Mouse (Mus musculus) activated CD4-positive, CD25-positive, alpha-beta regulatory T cell, adult 4 months (primary cell): ENCODE data around the gene Vmn1r85. TPM values are rescaled to one million over a fixed set of nuclear protein-coding genes. Genes with fewer than 3 reads are reported as not detected.
"Not testable (repeated sequence)": the region's sequence is repeated elsewhere in the genome, so short reads cannot be mapped to it uniquely, and the experiment has no call there.

ENCODE experiments used
- ATAC-seq: one replicate; pipeline ENCODE4 v1.8.0; 2017
- polyA plus RNA-seq, 2 experiments: library from polyadenylated mRNA; unstranded; fragments of 100-300 nt; shearing (Covaris generic); gene quantifications; one replicate each; pipeline ENCODE4 v1.2.1; 2017

The Vmn1r85 gene
- polyA plus RNA-seq: under 1 TPM in 1 of 2 experiments, not detected in 1; 0.08 TPM

DNA sequence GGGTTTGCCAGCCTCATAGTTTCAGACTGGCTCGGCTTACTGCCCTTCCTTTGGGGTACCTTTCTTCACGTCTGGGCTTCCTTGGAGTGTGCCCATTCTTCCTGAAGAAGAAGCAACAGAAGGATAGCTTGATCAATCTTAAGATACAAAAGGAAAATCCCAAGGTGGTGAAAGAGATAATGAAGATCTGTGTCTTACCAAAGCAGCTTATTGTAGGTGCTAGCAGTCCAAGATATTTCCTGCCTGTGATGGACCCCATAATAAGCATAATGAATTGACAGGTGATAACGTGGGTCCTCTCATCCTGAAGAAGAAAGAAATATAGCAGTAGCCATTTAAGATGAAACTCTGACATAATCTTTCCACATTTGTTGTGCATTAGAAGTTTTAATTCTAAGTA, at the start of gene Vmn1r85:
TSS of gene Vmn1r85 (minus strand) at position 101 of the 400 bp plus-strand sequence.
- ATAC-seq: no peak

DNA sequence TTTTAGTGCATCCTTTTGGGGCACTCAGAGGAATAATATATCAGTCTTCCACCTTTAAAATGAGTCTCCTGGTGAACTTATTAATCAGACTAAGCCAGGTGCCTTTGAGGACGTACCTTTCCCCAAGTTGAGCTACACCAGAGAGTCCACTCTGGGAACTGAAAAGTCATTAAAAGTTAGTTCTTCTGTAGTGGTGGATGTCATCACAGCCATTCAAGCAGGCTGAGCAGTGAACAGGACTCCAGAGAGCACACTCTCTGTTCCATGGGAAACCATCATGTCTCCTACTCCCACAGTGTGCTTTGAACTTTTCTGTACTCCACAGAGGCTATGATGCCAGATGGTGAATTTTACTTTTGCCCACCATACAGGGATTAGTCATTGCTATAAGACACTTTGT, 45.1 kb upstream of the Vmn1r85 start, which contains the start of gene Vmn1r87:
TSS of gene Vmn1r87 (minus strand) at position 101 of the 400 bp plus-strand sequence.
- no peak for ATAC-seq

DNA sequence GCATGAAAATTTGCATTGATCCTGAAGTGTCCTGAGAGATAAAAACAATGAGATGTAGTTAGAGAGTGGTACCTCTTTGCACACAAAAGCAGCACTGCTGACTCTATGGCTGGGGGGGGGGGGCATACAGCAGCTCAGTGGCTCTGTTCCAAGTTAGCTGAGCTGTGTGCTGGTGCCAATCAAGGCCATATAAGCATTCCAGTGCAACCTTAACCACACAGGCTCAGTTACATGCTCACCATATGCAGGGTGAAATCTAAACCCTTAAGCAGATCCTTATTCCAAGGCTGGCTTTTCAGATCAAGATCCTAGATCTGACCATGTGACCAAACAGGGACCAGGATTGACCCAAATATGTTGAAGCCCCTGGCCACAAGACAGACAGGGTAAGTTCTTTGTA, 42.4 kb upstream of the Vmn1r85 start:
- no peak for ATAC-seq

DNA sequence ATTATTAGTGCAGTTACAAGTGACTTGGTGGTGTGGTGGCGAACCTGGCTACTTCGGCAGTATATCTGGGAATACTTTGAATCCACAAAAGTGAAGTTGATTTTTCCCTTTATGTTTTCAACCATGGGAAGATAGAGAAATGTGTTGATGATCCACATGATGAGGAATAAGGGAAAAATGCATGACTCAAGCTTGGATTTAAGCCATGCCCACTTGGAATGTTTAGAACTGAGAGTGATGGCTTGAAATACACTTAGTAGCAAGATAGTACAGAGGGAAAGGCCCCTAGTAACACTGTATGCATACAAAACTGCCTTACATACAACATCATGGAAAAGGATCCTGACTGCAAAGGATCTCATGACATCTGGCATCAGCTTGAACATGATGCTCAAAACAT, 36.9 kb upstream of the Vmn1r85 start:
- ATAC-seq: no peak

DNA sequence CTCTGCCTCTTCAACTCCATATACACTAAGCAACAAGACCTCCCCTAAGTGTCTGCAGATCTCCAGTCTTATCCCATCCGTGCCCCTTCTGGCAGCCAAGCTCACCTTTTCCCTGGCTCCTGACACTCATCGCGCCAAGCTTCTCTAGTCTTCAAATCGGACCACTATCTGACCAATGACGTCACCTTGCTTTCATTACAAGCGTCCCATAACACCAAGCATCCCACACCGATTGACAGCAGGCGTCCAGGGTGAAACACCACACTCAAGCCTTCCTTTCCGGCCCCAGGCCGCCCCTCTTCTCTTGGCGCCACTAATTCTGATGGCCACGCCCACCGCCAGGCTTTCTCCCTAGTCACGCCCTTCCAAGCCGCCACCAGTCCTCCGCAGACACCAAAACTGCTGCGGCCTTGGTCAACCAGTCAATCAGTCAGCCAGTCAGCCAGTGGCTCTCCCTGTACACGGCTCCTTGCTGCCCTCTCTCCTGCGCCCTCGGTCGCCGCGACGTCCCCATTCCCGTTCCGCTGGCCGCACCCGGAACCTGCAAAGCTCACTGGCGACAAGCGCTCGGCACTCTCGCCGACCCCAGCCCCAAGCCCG, 28.7 kb upstream of the Vmn1r85 start:
- ATAC-seq: peak; percentile 49

DNA sequence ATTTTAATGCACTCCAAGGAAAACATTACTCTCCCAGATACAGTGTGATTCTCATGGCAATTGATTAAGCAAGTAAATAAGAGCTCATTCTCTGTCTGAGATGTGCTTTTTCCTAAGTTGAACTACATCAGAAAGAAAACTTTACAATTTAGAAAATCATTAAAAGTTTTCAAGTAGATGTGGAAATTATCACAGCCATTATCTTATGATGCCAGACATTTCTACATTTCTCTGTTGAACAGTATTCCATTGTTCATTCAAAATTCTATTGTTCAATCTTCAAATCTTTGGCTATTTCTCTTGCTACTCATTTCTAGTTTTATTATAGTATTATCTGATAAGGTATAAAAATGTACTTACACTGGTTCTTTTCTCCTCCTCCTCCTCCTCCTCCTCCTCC, 24.8 kb upstream of the Vmn1r85 start, which contains the start of gene Vmn1r86:
TSS of gene Vmn1r86 (minus strand) at position 101 of the 400 bp plus-strand sequence.
- no peak for ATAC-seq

DNA sequence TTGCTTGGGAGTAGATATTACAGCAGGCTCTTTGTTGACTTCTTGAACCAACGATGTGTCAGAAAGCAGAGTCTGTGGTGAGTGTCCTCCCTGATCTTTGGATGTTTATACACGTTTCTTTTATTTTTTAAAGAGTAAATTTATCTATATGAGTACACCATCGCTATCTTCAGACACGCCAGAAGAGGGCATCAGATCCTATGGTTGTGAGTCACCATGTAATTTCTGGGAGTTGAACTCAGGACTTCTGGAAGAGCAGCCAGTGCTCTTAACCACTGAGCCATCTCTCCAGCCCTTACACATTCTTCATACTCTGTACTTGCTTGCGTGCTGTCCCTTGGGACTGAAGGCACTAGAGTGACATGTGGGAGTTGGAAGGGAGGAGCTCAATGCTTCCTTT, 22.7 kb downstream of the Vmn1r85 start:
- ATAC-seq: no peak

DNA sequence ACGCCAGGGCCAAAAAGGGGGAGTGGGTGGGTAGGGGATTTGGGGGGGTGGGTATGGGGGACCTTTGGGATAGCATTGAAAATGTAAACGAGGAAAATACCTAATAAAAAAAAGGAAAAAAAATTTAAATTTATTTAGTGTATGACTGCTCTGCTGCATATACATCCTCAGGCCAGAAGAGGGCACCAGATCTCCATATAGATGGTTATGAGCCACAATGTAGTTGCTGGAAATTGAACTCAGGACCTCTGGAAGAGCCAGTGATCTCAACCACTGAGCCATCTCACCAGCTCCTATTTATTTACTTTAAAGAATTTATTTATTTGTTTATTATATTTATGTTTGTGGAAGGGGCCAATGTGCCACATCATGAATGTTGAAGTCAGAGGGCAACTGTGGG, 31.6 kb downstream of the Vmn1r85 start:
- ATAC-seq: not testable (repeated sequence)

DNA sequence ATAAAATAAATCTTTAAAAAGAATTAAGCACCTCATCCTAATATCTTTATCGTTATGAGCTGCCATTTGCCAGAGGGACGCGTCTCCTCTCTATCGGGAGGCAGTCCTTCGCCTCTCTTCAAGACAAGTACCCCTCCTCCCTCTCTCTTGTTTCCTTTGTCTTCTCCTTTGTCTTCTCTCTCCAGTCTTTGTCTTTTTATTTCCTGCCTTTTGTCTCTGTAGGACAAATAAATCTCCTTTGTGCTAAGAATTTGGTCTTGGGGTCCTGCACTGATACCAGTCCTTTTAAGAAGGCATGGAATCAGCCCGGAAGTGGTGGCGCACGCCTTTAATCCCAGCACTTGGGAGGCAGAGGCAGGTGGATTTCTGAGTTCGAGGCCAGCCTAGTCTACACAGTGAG, 35.4 kb downstream of the Vmn1r85 start:
- ATAC-seq: no peak

DNA sequence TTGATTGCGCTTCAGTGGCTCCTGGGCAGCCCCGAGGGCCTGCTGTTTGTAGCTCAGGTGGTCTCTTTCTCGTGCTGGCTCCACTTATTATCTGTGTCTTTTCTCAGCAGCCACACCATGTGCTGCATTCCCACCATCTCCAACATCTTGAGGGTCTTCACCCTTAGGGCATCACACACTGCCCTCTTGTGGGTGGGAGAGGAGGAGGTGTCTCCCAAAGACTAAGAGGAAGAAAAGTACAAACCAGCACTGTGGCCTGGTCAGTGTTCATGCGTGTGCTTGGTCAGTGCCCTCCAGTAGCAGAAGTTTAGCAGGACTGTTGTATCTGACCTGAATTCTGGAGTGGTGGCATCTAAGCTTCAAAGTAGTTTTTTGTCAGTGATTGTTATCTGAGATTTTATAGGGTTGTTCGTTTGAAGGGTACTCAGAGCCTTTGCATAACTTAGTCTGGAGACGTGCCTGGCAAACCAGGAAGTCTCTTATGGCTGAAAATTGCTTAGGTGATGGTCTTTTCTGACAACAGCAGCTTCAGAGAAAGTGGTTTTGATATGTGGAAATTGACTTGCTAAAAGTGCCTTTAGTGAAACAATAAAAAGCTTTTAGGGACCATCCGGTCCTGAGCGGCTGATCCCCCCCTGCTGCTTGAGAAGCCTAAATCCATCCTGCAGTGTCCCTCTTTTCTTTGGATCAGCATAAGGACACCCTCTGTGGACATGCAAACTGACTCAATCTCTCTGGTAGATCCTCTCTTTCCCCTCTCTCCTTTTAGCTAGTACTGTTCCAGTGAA, 37.9 kb downstream of the Vmn1r85 start:
- ATAC-seq: no peak

DNA sequence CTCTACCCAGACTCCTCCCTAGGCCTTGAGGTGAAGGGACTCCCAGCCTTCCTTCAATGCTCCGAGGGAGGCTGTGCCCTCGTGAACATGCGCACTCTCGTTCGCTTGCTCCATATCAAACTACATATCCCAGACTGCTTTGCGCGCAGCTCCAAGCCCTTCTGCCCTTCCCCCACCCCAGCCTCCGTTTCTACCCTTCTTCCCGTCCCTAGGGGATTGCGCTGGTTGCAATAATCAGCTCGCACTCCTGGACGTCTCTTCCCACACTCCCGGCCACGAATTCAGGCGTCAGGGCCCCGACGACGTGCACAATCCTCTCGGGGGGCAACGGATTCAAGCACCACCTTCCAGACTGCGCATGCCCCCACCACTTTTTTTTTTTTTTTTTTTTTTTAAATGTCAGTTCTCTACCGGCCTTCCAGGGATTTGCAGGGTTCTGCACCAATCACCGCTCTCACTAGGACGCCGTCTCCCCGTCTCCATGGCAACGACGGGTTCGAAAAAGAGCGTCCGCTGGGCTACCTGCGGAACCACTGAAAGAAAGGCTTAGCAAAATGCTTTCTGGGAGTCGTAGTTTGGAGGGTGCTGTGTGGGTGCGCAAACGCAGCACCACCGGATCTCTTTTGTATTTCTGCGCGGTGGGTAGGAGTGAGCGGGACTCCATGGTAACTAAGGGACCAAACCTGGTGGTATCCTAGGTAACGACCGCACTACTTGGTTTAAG, 40.5 kb downstream of the Vmn1r85 start, which contains the start of gene Mzf1:
TSS of gene Mzf1 (minus strand) at position 478 of the 724 bp plus-strand sequence.
- ATAC-seq: peak; percentile 95

DNA sequence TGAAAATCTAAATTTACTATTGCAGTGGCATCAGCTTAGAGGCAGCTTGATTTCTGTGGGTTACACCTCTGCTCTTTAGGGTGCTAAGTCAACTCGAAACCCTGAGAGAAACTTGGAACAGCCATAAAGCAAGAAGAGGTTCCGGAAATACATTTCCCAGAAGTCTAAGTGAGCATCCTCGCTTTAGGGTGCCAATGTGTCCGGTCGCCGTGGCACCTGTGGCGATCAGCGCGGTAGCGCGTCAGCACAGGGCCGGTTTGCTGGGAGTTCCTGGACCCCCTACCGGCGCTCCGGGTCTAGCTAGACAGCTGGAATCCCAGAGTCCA, 41.0 kb downstream of the Vmn1r85 start:
- ATAC-seq: peak; percentile 33

DNA sequence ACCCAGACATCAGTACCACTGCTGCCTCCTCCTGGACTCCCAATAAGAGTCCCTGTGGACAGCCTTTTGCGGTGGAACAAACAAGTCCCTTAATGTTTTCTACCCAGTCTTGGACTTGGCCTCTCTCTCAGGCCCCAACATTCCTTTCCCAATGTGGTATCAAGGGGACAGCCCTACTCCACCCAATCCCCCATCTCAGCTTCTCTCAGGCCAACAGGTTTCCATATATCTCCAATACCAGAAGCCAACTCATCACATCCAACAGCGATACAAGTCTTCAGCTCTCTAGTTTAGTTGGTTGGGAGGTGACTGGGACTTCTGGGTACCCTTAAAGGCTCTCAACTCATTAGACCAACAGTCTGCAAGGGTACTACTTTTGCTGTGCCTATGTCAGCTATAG, 41.5 kb downstream of the Vmn1r85 start:
- ATAC-seq: no peak

DNA sequence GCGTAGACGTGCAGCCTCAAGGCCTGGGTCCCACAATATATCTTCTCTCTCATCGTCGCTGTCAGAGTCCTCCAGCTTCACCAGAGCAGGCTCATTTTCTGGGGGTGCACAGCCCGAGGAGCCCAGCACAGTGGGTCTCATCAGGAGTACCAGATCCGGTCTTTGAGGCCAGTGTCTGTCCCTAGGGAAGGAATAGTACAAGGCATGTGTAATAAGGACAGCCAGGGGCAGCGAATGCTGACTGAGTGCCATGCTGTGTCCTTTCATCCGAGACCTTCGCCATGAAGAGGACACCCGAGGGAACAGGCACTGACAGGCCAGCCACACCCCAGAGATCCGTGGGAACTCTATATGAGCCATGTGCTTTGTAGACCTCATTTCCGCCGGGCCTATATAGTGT, 42.0 kb downstream of the Vmn1r85 start:
- ATAC-seq: no peak

DNA sequence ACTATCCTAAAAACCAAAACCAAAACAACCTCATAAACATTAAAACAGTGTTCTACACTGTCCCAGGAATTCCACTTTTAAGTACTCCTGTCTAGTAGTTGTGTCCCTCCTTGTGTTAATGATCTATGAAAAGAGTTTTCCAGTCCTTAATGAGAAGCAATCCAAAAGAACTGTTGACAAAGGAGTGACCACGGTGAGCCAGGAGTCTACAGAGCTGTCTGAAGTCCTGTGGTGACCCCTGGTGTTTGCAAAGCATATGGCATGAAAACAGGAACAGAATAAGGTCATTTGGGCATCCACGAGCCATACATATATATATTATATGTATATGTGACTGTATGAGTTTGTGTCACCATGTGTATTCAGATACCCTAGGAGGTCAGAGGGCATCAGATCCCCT, 48.9 kb downstream of the Vmn1r85 start:
- peak; percentile 97 for ATAC-seq

DNA sequence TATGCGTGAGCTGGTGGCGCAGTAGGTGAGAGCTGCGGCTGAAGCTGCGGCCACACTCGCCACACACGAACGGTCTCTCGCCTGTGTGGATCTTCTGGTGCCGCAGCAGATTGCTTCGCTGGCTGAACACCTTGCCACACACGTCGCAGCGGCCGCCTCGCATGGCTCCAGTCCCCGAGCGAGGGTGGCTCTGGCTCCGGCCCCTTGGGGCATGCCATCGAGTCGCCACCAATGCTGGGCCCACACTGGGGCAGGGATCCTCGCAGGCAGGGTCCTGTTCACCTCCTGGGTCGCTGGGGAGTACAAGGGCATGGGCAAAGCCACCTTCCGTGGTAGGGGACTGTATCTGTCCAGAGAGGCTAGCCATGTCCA, 50.7 kb downstream of the Vmn1r85 start:
- ATAC-seq: no peak

DNA sequence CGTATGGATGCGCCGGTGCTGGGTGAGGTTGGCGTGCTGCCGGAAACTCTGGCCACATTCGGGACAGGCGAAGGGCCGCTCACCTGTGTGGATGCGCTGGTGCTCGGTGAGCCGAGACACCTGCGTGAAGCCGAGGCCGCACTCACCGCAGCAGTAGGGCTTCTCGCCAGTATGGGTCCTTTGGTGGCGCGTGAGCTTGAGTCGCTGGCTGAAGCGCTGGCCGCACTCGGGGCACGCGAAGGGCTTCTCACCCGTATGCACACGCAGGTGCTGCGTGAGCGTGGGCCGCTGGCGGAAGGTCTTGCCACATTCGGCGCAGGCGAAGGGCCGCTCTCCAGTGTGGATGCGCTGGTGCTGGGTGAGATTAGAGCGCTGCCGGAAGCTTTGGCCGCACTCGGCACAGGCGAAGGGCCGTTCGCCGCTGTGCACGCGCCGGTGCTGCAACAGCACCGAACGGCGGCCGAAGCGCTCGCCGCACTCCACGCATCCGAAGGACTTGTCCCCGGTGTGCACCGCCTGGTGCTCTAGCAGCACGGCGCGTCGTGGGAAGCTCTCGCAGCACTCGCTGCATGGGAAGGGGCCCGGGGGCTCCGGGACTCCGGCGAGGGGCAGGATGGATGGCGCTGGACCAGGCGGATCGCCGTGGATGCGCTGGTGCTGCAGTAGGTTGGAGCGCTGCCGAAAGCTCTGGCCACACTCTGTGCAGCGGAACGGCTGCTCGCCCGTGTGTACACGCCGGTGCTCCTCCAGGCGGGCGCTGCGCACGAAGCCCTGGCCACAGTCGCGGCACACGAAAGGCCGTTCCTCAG, 51.3 kb downstream of the Vmn1r85 start:
- no peak for ATAC-seq

DNA sequence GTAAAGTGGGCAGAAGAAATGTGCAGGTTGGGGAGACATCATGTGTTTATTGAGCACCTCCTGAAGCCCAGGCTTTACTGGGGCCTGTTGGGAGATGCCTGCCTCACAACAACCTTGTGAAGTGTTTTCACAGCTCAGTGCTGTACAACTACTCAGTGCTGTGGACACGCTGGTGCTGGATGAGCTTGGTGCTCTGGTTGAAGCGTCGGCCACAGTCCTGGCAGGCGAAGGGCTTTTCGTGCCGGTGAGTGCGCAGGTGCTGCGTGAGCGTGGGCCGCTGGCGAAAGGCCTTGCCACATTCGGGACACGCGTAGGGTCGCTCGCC, 51.9 kb downstream of the Vmn1r85 start:
- no peak for ATAC-seq

DNA sequence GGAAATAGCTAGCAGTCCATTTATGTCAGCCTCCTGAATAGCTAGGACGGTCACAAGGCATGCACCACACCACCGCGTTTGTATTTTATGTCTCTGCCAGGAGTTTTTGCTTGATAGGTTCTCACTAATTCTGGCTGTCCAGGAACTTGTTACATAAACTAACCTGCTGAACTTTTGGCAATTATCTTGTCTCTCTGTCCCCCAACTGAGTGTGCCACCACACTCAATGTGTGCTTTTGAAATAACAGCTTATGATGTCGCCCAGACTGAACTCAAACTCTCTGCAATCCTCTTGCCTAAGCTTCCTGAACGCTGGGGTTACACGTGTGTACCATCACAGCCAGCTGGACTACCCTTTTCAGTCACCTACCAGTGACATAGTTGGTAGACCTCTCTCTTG, 52.5 kb downstream of the Vmn1r85 start:
- no peak for ATAC-seq

DNA sequence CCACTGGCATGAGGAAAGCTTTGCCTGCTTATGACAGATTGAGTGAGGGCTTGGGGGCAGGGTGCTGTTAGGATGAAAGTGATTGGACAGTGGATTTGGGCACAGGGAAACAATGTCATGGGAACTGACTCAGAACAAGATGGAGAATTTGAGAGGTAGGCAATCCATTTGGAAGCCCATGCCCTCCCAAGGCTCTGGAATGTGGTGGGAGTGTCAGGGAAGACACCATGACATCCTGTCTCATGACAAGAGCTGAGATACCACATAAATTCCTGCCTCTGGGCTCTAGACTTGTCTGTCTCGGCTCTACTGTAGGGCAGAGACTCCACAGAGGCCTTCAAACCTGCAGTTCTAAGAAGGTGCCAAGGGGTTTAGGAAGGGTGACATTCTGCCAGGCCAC, 53.7 kb downstream of the Vmn1r85 start:
- no peak for ATAC-seq

DNA sequence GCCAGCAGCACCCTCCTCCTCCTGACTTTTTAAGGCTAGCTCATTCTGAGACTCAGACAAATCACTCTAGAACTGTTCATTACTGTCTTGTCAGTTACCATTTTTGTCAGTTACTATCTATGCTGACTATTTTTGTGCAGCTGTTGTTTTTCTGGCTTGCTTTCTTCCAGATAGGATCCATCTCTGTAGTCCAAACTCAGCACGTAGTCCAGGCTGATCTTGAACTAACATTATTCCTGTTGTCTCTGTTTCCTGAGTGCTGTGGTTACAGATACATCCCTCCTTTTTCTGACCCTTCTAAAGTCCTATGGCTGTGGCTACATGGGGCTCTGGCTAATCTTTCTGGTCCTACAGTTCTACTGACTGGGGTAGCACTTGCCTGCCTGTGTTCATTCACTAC, 55.8 kb downstream of the Vmn1r85 start:
- no peak for ATAC-seq

DNA sequence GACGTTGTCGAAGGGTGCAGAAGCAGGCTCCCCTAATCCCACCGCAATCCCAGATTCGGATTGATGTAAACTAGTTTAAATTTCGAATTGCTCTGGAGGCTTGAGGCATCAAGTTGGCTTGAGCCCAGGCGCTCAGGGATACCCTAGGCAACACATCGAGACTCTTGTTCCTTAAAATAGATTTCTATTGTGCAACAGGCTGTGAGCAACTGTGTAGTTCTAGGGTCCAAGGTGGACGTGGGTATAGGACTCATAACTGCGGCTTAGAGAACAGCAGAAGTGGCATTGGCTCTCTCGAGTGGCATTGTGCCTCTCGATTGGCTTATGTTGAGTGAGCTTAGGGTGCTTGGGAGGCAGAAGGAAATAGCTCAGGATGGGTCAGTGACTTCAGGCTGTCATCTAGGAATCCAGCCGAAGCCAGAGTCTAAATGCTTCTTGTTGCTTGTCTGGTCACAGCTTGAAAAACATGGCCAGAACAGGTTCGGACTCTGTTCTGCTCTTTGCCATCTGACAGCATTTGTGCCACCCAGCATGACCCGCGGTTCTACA, 56.3 kb downstream of the Vmn1r85 start:
- ATAC-seq: no peak
